Mouse (Mus musculus): ENCODE data around the gene Tmprss9. TPM values are rescaled to one million over a fixed set of nuclear protein-coding genes. Genes with fewer than 3 reads are reported as not detected.
"Not testable (repeated sequence)": the region's sequence is repeated elsewhere in the genome, so short reads cannot be mapped to it uniquely, and the experiment has no call there.

The Tmprss9 gene
- total RNA-seq (2021), result under 1 TPM; 0.40 to 0.62 TPM

- no peak for DNase-seq (ENCODE audit: extremely low spot score in 1 of 2, low spot score in 1 of 2)
Observed at GRCm38 (mm10) chr10:80871581-80871980, at the start of gene Tmprss9. Gene Tmprss9 (plus strand): TSS chr10:80871848.

GRCm38 (mm10) chr10:80821991-80822390, 49.7 kb upstream of the Tmprss9 start:
- DNase-seq (ENCODE audit: extremely low spot score in 1 of 2, low spot score in 1 of 2), result no peak

GRCm38 (mm10) chr10:80822528-80822927, 49.1 kb upstream of the Tmprss9 start:
- no peak for DNase-seq (ENCODE audit: extremely low spot score in 1 of 2, low spot score in 1 of 2)

GRCm38 (mm10) chr10:80823316-80823715, 48.3 kb upstream of the Tmprss9 start:
- DNase-seq (ENCODE audit: extremely low spot score in 1 of 2, low spot score in 1 of 2), result no peak

- DNase-seq (ENCODE audit: extremely low spot score in 1 of 2, low spot score in 1 of 2), result no peak
Observed at GRCm38 (mm10) chr10:80823847-80824643, 47.6 kb upstream of the Tmprss9 start.

GRCm38 (mm10) chr10:80824827-80825226, 46.8 kb upstream of the Tmprss9 start:
- DNase-seq (ENCODE audit: extremely low spot score in 1 of 2, low spot score in 1 of 2), result no peak

GRCm38 (mm10) chr10:80826151-80827062, 45.2 kb upstream of the Tmprss9 start, which contains the start of gene Oaz1:
Gene Oaz1 (plus strand): TSS chr10:80826656.
- DNase-seq (ENCODE audit: extremely low spot score in 1 of 2, low spot score in 1 of 2), result peak; percentile 93 to 94

GRCm38 (mm10) chr10:80827063-80827869, 44.4 kb upstream of the Tmprss9 start:
- no peak for DNase-seq (ENCODE audit: extremely low spot score in 1 of 2, low spot score in 1 of 2)

GRCm38 (mm10) chr10:80827870-80828420, 43.7 kb upstream of the Tmprss9 start:
- DNase-seq (ENCODE audit: extremely low spot score in 1 of 2, low spot score in 1 of 2), result no peak

- not testable (repeated sequence) for DNase-seq (ENCODE audit: extremely low spot score in 1 of 2, low spot score in 1 of 2)
Observed at GRCm38 (mm10) chr10:80828587-80828986, 43.1 kb upstream of the Tmprss9 start.

- no peak for DNase-seq (ENCODE audit: extremely low spot score in 1 of 2, low spot score in 1 of 2)
Observed at GRCm38 (mm10) chr10:80829359-80830278, 42.0 kb upstream of the Tmprss9 start.

- no peak for DNase-seq (ENCODE audit: extremely low spot score in 1 of 2, low spot score in 1 of 2)
Observed at GRCm38 (mm10) chr10:80831136-80831535, 40.5 kb upstream of the Tmprss9 start.

GRCm38 (mm10) chr10:80832818-80833217, 38.8 kb upstream of the Tmprss9 start:
- DNase-seq (ENCODE audit: extremely low spot score in 1 of 2, low spot score in 1 of 2), result no peak

- DNase-seq (ENCODE audit: extremely low spot score in 1 of 2, low spot score in 1 of 2), result no peak
Observed at GRCm38 (mm10) chr10:80835617-80836016, 36.0 kb upstream of the Tmprss9 start.

- no peak for DNase-seq (ENCODE audit: extremely low spot score in 1 of 2, low spot score in 1 of 2)
Observed at GRCm38 (mm10) chr10:80836949-80837379, 34.7 kb upstream of the Tmprss9 start.

GRCm38 (mm10) chr10:80837827-80838226, 33.8 kb upstream of the Tmprss9 start:
- DNase-seq (ENCODE audit: extremely low spot score in 1 of 2, low spot score in 1 of 2), result no peak

- no peak for DNase-seq (ENCODE audit: extremely low spot score in 1 of 2, low spot score in 1 of 2)
Observed at GRCm38 (mm10) chr10:80838346-80838912, 33.2 kb upstream of the Tmprss9 start.

GRCm38 (mm10) chr10:80839848-80840247, 31.8 kb upstream of the Tmprss9 start:
- no peak for DNase-seq (ENCODE audit: extremely low spot score in 1 of 2, low spot score in 1 of 2)

GRCm38 (mm10) chr10:80841685-80842084, 30.0 kb upstream of the Tmprss9 start:
- DNase-seq (ENCODE audit: extremely low spot score in 1 of 2, low spot score in 1 of 2), result no peak
